Mouse (Mus musculus): ENCODE measurements around the gene Slfn5. TPM values are rescaled to one million over a fixed set of nuclear protein-coding genes. Genes with fewer than 3 reads are reported as not detected.
"Not testable (repeated sequence)": the region's sequence is repeated elsewhere in the genome, so short reads cannot be mapped to it uniquely, and the experiment has no call there.

Slfn5 gene
- polyA plus RNA-seq, 1 experiment, result 3.4 TPM

- TF ChIP-seq POLR2A (IDR thresholded peaks at IDR 0.05; ENCODE audit: low read depth, low read length) (no peak), CTCF (IDR thresholded peaks at IDR 0.05; ENCODE audit: extremely low read depth, insufficient read depth, insufficient read length, insufficient replicate concordance) (no peak)
- Histone ChIP-seq H3K27me3 (ENCODE audit: control insufficient read depth, insufficient read depth, low read length) (no peaks in the 10 kb centered on the region; the same call in 1 of the 2 replicates), H3K4me3 (ENCODE audit: extremely low read depth, insufficient read depth, insufficient read length) (no peak overlapping the region), H3K4me1 (ENCODE audit: control insufficient read depth, insufficient read depth, insufficient read length) (peaks cover 6% of the 10 kb centered on the region; the same call in 1 of the 2 replicates), H3K27ac (ENCODE audit: insufficient read depth, low read length) (peak overlapping the region; percentile 4; the same call in 1 of the 2 replicates), H3K36me3 (ENCODE audit: control insufficient read depth, insufficient read depth, low read length) (no peaks in the 10 kb centered on the region)
- no peak for DNase-seq (ENCODE audit: low read depth in 1 of 2, low spot score in 2 of 2)
- WGBS, result 36% methylated on average over 5 of the region's 5 CpGs
These were observed 22.8 kb downstream of the Slfn5 start for GRCm38 (mm10) chr11:82973916-82974315.

DNA sequence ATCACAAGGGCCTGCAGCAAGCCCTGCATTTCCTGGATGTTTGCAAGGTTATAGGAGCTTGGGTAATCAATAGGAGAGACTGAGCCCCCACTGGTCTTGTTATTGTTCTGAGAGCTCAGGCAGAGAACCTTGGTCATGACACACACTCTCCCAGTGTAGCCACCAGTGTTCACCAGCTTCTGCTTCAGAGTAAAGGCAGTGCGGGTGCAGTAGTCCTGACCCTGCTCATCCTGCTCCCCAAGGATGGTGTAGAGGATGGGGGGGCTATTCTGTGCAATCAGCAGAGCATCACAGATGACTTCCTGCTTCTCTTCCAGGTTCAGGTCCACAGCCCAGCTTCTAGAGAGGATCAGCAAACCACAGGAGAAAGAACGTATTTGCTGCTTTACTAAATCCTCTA, 31.3 kb downstream of the Slfn5 start:
- H3K4me1 ChIP-seq (ENCODE audit: control insufficient read depth, insufficient read depth, insufficient read length); H3K27me3 ChIP-seq (ENCODE audit: control insufficient read depth, insufficient read depth, low read length); DNase-seq (ENCODE audit: low read depth in 1 of 2, low spot score in 2 of 2); H3K27ac ChIP-seq (ENCODE audit: insufficient read depth, low read length); H3K36me3 ChIP-seq (ENCODE audit: control insufficient read depth, insufficient read depth, low read length); H3K4me3 ChIP-seq (ENCODE audit: extremely low read depth, insufficient read depth, insufficient read length): not testable (repeated sequence)
- WGBS, result 71% methylated on average over 2 of the region's 2 CpGs

DNA sequence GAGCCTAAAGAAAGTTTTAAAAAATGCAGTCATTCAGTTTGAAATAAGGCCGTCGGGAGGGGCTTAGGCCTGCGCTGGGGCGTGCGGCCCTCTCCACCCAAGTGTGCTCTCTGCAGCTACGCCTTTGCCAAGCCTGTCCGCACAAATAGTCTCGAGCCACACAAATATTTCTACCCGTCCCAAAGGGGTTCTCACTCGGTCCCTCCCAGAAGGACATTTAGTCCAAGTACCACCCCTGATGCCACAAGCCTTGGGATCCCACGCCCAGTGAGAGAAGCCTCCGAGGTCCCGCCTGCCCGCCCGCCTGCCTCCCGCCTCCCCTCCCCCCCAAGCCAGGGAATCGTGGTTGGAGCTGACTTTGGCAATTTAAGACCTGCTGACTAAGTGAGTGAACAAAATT, 32.0 kb downstream of the Slfn5 start:
- Histone ChIP-seq H3K27me3 (ENCODE audit: control insufficient read depth, insufficient read depth, low read length) (no peaks in the 10 kb centered on the region), H3K27ac (ENCODE audit: insufficient read depth, low read length) (no peak overlapping the region), H3K4me1 (ENCODE audit: control insufficient read depth, insufficient read depth, insufficient read length) (no peaks in the 10 kb centered on the region), H3K36me3 (ENCODE audit: control insufficient read depth, insufficient read depth, low read length) (peaks cover 3% of the 10 kb centered on the region; the same call in 1 of the 2 replicates), H3K4me3 (ENCODE audit: extremely low read depth, insufficient read depth, insufficient read length) (no peak overlapping the region)
- no peak for TF ChIP-seq CTCF (IDR thresholded peaks at IDR 0.05; ENCODE audit: extremely low read depth, insufficient read depth, insufficient read length, insufficient replicate concordance)
- DNase-seq (ENCODE audit: low read depth in 1 of 2, low spot score in 2 of 2), result no peak
- 89% methylated on average over 17 of the region's 17 CpGs for whole genome bisulfite sequencing

GRCm38 (mm10) chr11:82987621-82988020, 36.5 kb downstream of the Slfn5 start:
- no peak overlapping the region for H3K27ac ChIP-seq (ENCODE audit: insufficient read depth, low read length)
- TF ChIP-seq CTCF (IDR thresholded peaks at IDR 0.05; ENCODE audit: extremely low read depth, insufficient read depth, insufficient read length, insufficient replicate concordance) (no peak), POLR2A (IDR thresholded peaks at IDR 0.05; ENCODE audit: low read depth, low read length) (no peak)
- H3K27me3 ChIP-seq (ENCODE audit: control insufficient read depth, insufficient read depth, low read length), result no peaks in the 10 kb centered on the region
- 0 out of 2 replicates have a peak, but pooled peaks cover 5% of the 10 kb centered on the region for H3K4me1 ChIP-seq (ENCODE audit: control insufficient read depth, insufficient read depth, insufficient read length)
- H3K36me3 ChIP-seq (ENCODE audit: control insufficient read depth, insufficient read depth, low read length), result peaks cover 2% of the 10 kb centered on the region; the same call in 1 of the 2 replicates
- WGBS, result 91% methylated on average over 6 of the region's 6 CpGs
- DNase-seq (ENCODE audit: low read depth in 1 of 2, low spot score in 2 of 2), result no peak
- H3K4me3 ChIP-seq (ENCODE audit: extremely low read depth, insufficient read depth, insufficient read length), result no peak overlapping the region

- no peak overlapping the region for H3K27ac ChIP-seq (ENCODE audit: insufficient read depth, low read length)
- no peaks in the 10 kb centered on the region for H3K36me3 ChIP-seq (ENCODE audit: control insufficient read depth, insufficient read depth, low read length)
- H3K27me3 ChIP-seq (ENCODE audit: control insufficient read depth, insufficient read depth, low read length), result no peaks in the 10 kb centered on the region
- no peak for TF ChIP-seq CTCF (IDR thresholded peaks at IDR 0.05; ENCODE audit: extremely low read depth, insufficient read depth, insufficient read length, insufficient replicate concordance)
- no peak for TF ChIP-seq POLR2A (IDR thresholded peaks at IDR 0.05; ENCODE audit: low read depth, low read length)
- no peak overlapping the region for H3K4me3 ChIP-seq (ENCODE audit: extremely low read depth, insufficient read depth, insufficient read length)
- no peak for DNase-seq (ENCODE audit: low read depth in 1 of 2, low spot score in 2 of 2)
- 0 out of 2 replicates have a peak, but pooled peaks cover 5% of the 10 kb centered on the region for H3K4me1 ChIP-seq (ENCODE audit: control insufficient read depth, insufficient read depth, insufficient read length)
- WGBS, result 70% methylated on average over 12 of the region's 12 CpGs
These were observed 38.2 kb downstream of the Slfn5 start for GRCm38 (mm10) chr11:82989357-82989756.

GRCm38 (mm10) chr11:82990612-82991385, 39.6 kb downstream of the Slfn5 start:
- DNase-seq (ENCODE audit: low read depth in 1 of 2, low spot score in 2 of 2), result peak in 1 of 2 experiments; percentile 14
- Histone ChIP-seq H3K27ac (ENCODE audit: insufficient read depth, low read length) (peak overlapping the region; percentile 53), H3K4me3 (ENCODE audit: extremely low read depth, insufficient read depth, insufficient read length) (peak overlapping the region; percentile 66)
- H3K36me3 ChIP-seq (ENCODE audit: control insufficient read depth, insufficient read depth, low read length); H3K4me1 ChIP-seq (ENCODE audit: control insufficient read depth, insufficient read depth, insufficient read length); H3K27me3 ChIP-seq (ENCODE audit: control insufficient read depth, insufficient read depth, low read length): not testable (repeated sequence)
- WGBS, result 9% methylated on average over 19 of the region's 19 CpGs

DNA sequence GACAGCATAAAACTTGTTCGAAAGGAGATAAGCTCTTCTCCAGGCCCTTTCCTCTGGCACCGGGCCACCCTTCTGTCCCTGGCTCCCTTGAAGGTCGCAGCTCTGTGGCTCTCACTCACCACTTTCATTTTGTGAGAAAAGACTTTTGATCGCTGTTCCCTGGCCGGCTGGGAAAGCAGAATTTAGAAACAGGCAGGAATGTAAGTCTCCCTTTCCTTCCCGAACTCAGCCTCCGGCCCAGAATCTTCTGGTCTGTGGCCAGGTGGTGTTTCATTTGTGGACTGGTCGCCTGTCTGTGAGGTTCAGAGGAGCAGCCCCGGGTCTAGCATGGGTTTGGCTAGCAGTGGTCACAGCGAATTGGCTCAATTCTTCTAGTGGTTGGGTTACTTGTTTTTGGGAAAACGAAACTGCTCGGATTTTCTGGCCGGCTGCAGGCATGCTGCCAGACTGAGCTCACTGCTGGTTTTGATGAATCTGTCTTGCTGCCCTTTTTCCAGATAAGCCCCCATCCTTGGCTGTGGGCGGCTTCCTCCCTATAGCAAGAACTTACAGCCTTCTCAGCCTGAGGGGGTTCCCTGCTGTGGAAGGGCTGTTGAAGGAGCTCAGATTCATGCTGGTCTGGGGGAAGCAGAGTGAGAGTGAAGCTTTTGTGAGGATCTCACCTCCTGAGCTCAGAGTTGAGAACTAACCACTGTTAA, 40.5 kb downstream of the Slfn5 start, which contains the start of gene Slfn9:
TSS of gene Slfn9 (minus strand) at position 362 of the 698 bp plus-strand sequence.
- no peaks in the 10 kb centered on the region for H3K27me3 ChIP-seq (ENCODE audit: control insufficient read depth, insufficient read depth, low read length)
- H3K4me1 ChIP-seq (ENCODE audit: control insufficient read depth, insufficient read depth, insufficient read length), result peaks cover 8% of the 10 kb centered on the region; the same call in 1 of the 2 replicates
- TF ChIP-seq POLR2A (IDR thresholded peaks at IDR 0.05; ENCODE audit: low read depth, low read length) (no peak), CTCF (IDR thresholded peaks at IDR 0.05; ENCODE audit: extremely low read depth, insufficient read depth, insufficient read length, insufficient replicate concordance) (no peak)
- 5% methylated on average over 14 of the region's 14 CpGs for WGBS
- H3K27ac ChIP-seq (ENCODE audit: insufficient read depth, low read length), result peak within 1 kb of the TSS; percentile 68
- no peak for DNase-seq (ENCODE audit: low read depth in 1 of 2, low spot score in 2 of 2)
- no peaks in the 10 kb centered on the region for H3K36me3 ChIP-seq (ENCODE audit: control insufficient read depth, insufficient read depth, low read length)
- peak within 1 kb of the TSS; percentile 66 for H3K4me3 ChIP-seq (ENCODE audit: extremely low read depth, insufficient read depth, insufficient read length)

Data from spleen, adult 2 months (tissue).